Mouse (Mus musculus) urinary bladder, postnatal 25 days (tissue): ENCODE results near the gene Bbs10.

ENCODE experiments used
- DNase-seq: peaks from one replicate; pipeline ENCODE4 v3.0.0; 2022; ENCODE audit warnings: low spot score

The Bbs10 gene

GRCm38 (mm10) chr10:111298140-111299098 is at the start of gene Bbs10:
Gene Bbs10 (plus strand): TSS chr10:111298679.
- DNase-seq = peak; percentile 94

- no peak for DNase-seq
Measured at GRCm38 (mm10) chr10:111250192-111250591, 48.3 kb upstream of the Bbs10 start.

- no peak for DNase-seq
Measured at GRCm38 (mm10) chr10:111251666-111252065, 46.8 kb upstream of the Bbs10 start.

- DNase-seq = no peak
Measured at GRCm38 (mm10) chr10:111255228-111255627, 43.3 kb upstream of the Bbs10 start.

- DNase-seq = no peak
Measured at GRCm38 (mm10) chr10:111256156-111256555, 42.3 kb upstream of the Bbs10 start.

GRCm38 (mm10) chr10:111257358-111257757 is 41.1 kb upstream of the Bbs10 start:
- no peak for DNase-seq

- no peak for DNase-seq
Measured at GRCm38 (mm10) chr10:111258256-111258655, 40.2 kb upstream of the Bbs10 start.

GRCm38 (mm10) chr10:111271687-111272086 is 26.8 kb upstream of the Bbs10 start:
- DNase-seq = no peak

GRCm38 (mm10) chr10:111272905-111273304 is 25.6 kb upstream of the Bbs10 start:
- no peak for DNase-seq

GRCm38 (mm10) chr10:111273463-111274088 is 24.9 kb upstream of the Bbs10 start:
- no peak for DNase-seq

- no peak for DNase-seq
Measured at GRCm38 (mm10) chr10:111275822-111276221, 22.7 kb upstream of the Bbs10 start.

- no peak for DNase-seq
Measured at GRCm38 (mm10) chr10:111297631-111298030, 848 bp upstream of the Bbs10 start.

- no peak for DNase-seq
Measured at GRCm38 (mm10) chr10:111299591-111299990, 1.1 kb downstream of the Bbs10 start.

- DNase-seq = no peak
Measured at GRCm38 (mm10) chr10:111301041-111301440, 2.6 kb downstream of the Bbs10 start.

- DNase-seq = no peak
Measured at GRCm38 (mm10) chr10:111302486-111302885, 4.0 kb downstream of the Bbs10 start.

GRCm38 (mm10) chr10:111308850-111309501 is 10.5 kb downstream of the Bbs10 start:
- DNase-seq = no peak

GRCm38 (mm10) chr10:111313282-111313681 is 14.8 kb downstream of the Bbs10 start:
- no peak for DNase-seq

GRCm38 (mm10) chr10:111314636-111315395 is 16.3 kb downstream of the Bbs10 start:
- no peak for DNase-seq

- DNase-seq = no peak
Measured at GRCm38 (mm10) chr10:111315940-111316339, 17.5 kb downstream of the Bbs10 start.

GRCm38 (mm10) chr10:111318021-111318420 is 19.5 kb downstream of the Bbs10 start:
- no peak for DNase-seq

- DNase-seq = no peak
Measured at GRCm38 (mm10) chr10:111318805-111319500, 20.5 kb downstream of the Bbs10 start.
